Mouse (Mus musculus) olfactory bulb, adult 2 months (tissue): Measurements from ENCODE around the gene St7. TPM values are rescaled to one million over a fixed set of nuclear protein-coding genes. Genes with fewer than 3 reads are reported as not detected.

ENCODE experiments used
- H3K27ac ChIP-seq: fragments of 200-500 bp; 2 replicates; pipeline ENCODE4 v1.5.1; 2012; ENCODE audit warnings: low read depth, low read length; ENCODE audit not compliant: insufficient read depth
- H3K4me1 ChIP-seq: fragments of 200-500 bp; 2 replicates; pipeline ENCODE4 v1.6.1; 2012; ENCODE audit warnings: low read length; ENCODE audit not compliant: control insufficient read depth, insufficient read depth
- H3K4me3 ChIP-seq: fragments of 200-500 bp; 2 replicates; pipeline ENCODE4 v1.5.1; 2012; ENCODE audit warnings: mild to moderate bottlenecking, low read depth, low read length, moderate library complexity; ENCODE audit not compliant: insufficient read depth
- CTCF ChIP-seq: fragments of 200-500 bp; IDR thresholded peaks from 2 replicates; pipeline ENCODE4 v1.5.1; 2012; ENCODE audit warnings: low read depth, mild to moderate bottlenecking, low read length, moderate library complexity; ENCODE audit not compliant: insufficient read depth
- POLR2A ChIP-seq: fragments of 200-500 bp; IDR thresholded peaks from 2 replicates; pipeline ENCODE4 v1.6.1; 2012; ENCODE audit warnings: mild to moderate bottlenecking, low read depth, low read length, moderate library complexity; ENCODE audit not compliant: insufficient read depth
- WGBS: fragments of 180-500 bp; shearing (Covaris S2); methylation state at CpG from one replicate; pipeline ENCODE4 v1.1.7; 2018; 5-methylcytosine and 5-hydroxymethylcytosine counted together
- polyA plus RNA-seq: library from polyadenylated mRNA; stranded (reverse); fragments of >200 nt; gene quantifications from 2 replicates; pipeline ENCODE4 v1.2.4, GENCODE M21; 2012; ENCODE audit warnings: low replicate concordance; ENCODE audit not compliant: missing spikeins, insufficient read depth, insufficient read length

St7 gene
- polyA plus RNA-seq, 1 experiment = not detected

DNA sequence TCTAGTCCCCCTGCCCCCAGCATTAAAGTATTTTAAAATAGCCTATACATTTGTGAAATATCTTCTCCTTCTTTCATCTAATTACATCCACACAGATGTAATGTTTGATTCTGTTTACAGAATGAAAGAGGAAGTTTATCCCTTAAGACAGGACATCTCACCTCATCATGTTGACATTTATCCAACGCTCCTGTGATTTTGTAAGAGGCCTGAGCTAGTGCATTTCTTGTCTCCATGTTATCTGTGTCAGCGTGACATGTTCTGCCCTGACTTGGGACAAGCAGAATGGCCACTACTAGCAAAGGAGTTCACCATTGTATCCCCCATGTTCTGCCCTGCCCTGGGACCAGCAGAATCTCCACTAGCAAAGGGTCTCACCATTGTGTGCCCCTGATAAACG lies 270.7 kb downstream of the St7 start:
- WGBS = 81% methylated on average over 3 of the region's 3 CpGs
- TF ChIP-seq POLR2A = no peak
- TF ChIP-seq CTCF = no peak

DNA sequence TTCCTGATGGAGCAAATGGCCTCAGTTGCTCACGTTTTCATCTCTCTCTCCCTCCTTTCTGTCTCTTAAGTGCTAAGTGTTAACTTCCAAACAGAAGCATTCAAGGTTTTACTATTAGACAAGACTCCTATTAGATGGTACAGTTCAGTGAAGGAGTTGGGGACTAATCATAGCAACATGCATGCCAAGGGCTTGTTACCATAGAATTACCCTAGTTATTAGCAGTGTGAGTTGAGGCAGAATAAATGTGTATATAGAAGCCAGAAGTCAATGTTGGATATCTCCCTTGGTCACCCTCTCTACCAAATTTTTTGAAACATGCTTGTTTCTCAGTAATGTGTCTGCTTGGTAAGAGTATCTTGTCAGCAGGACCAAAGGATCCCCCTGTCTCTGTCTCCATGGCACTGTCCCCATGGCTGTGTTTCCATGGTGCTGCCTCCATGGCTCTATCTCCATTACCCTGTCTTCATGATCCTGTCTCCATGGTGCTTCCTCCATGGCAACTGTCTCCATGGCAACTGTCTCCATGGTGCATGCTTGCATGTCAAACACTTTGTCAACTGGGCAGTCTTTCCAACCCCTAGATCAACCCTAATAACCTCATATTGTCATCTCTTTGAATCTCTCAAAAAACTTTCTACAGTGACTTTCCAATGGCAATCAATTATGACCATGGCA lies 275.9 kb downstream of the St7 start:
- H3K27ac ChIP-seq = no peak overlapping the region
- no peak for TF ChIP-seq POLR2A
- TF ChIP-seq CTCF = no peak
- H3K4me1 ChIP-seq = no peaks in the 10 kb centered on the region
- WGBS = 31% methylated on average over 1 of the region's 1 CpGs
- H3K4me3 ChIP-seq = no peak overlapping the region

More for the DNA sequence above, 270.7 kb downstream of the St7 start:
- H3K27ac ChIP-seq = no peak overlapping the region
- no peaks in the 10 kb centered on the region for H3K4me1 ChIP-seq
- no peak overlapping the region for H3K4me3 ChIP-seq

DNA sequence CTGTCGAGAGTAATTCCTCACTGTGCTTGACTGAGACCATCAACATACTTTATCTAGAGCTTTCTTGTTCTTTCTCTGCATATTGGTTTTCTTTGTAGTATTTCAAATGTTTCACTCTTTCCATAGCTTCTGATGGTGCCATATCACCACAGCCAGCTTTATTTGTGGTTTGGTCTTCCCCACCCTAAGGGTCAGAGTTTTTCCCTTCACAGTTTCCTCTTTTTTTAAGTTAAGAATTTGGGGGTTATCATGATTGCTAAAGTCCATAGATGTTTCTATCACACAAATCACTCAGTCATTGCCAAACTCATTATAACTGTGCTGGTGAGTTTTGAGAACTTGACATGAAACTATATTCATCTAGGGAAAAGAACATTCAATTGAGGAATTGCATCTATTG lies 277.1 kb downstream of the St7 start:
- Histone ChIP-seq H3K4me1 (no peaks in the 10 kb centered on the region), H3K27ac (no peak overlapping the region), H3K4me3 (no peak overlapping the region)
- 85% methylated on average over 1 of the region's 1 CpGs for WGBS
- TF ChIP-seq CTCF (no peak), POLR2A (no peak)

DNA sequence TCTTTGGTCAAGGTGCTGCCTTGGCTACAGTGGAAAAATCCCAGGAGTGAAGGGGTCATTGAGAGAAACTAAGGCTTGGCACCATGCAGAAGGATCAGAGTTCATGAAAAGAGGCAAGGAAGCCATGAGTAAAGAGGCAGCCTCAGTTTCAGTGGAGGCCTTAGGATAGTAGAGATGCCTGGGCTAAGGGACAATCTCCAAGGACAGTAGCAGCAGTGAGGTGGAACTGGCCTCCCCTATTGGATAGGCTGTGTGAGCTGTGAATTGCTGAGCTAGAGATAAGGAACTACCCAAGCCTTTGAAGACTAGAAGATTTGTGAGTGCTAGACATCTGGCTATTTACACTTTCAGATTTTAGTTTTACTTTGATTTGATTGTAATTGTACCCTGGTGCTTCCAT lies 278.7 kb downstream of the St7 start:
- TF ChIP-seq POLR2A (no peak), CTCF (no peak)
- H3K4me1 ChIP-seq = no peaks in the 10 kb centered on the region
- H3K27ac ChIP-seq = no peak overlapping the region
- no peak overlapping the region for H3K4me3 ChIP-seq

DNA sequence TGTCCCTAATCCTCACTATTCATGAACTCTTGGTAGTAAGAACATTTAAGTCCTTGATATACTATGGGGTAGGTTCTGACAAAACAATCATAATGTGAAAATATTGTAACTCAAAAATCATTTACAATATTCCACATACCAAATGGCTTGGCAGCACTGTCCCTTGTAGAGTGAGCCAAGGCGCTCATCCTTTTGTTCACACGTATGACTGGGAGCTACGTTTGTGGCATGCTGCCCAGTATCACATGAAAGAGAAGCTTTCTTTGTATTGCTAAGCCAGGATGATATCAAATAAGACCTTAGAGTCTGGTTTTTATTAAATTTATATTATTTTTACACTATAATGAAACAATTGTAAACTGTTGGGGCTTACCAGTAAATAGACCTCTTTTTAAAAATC lies 281.7 kb downstream of the St7 start:
- no peaks in the 10 kb centered on the region for H3K4me1 ChIP-seq
- no peak overlapping the region for H3K27ac ChIP-seq
- no peak for TF ChIP-seq POLR2A
- TF ChIP-seq CTCF = no peak
- H3K4me3 ChIP-seq = no peak overlapping the region
- 48% methylated on average over 3 of the region's 3 CpGs for WGBS

DNA sequence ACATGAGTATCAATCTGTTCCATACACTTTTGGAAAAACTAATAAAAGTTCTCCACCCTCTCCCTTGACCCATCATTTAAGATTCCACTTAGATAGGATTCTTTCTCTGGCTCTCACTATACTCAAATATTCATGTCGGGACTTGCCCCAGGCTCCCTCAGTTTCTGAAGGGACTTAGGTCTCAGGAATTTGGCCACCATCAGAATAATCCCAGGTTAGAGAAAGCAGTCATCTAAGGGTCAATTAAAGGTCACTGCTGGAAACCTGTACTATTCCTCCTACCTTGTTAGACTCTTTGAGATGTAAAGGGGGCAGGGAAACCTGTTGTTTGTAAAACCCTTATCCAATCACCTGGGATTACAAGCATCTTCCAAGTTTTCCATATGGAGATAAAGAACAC lies 284.4 kb downstream of the St7 start:
- Histone ChIP-seq H3K27ac (no peak overlapping the region), H3K4me1 (no peaks in the 10 kb centered on the region), H3K4me3 (no peak overlapping the region)
- 53% methylated on average over 1 of the region's 1 CpGs for WGBS
- TF ChIP-seq CTCF (no peak), POLR2A (no peak)

DNA sequence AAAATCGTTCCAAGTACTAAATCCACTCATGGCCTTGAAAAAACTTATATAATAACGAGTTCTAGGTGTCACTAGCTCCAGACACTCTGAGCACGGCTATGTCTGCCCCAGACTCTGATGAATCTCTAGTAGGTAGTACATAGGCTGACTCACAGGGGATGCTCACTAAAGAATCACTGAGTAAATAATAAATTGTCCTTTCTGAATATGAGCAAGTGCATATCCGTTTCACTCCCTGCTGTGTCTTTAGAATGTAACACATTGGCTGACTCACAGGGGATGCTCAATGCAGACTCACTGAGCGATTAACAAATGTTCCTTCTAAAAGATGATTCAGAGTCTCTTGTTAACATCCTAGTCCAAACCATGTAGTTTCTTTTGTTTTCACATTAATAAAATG lies 285.6 kb downstream of the St7 start:
- no peak overlapping the region for H3K4me3 ChIP-seq
- WGBS = 35% methylated on average over 5 of the region's 5 CpGs

DNA sequence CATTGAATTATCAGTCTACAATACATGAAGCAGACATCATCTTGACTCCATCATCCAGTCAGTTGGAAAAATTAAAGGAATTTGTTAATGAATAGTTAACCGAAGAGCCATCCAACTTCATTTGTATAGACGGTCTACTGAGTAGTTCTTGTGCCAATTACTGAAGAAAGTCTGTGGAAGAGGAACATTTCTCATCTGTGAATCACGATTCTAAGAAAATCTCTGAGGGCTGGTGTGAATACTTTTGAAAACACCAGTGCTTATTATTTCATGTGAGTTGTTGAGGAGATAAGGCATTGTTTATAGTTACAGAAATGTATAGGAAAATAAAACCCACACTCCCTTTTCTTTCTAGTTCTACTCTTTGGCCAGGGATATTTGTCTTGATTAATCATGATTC lies 286.1 kb downstream of the St7 start:
- no peak for TF ChIP-seq POLR2A
- TF ChIP-seq CTCF = no peak
- H3K4me1 ChIP-seq = no peaks in the 10 kb centered on the region
- H3K4me3 ChIP-seq = no peak overlapping the region
- no peak overlapping the region for H3K27ac ChIP-seq
- WGBS = 45% methylated on average over 3 of the region's 3 CpGs

More for the DNA sequence above, 285.6 kb downstream of the St7 start:
- H3K27ac ChIP-seq = no peak overlapping the region
- no peaks in the 10 kb centered on the region for H3K4me1 ChIP-seq
- TF ChIP-seq POLR2A (no peak), CTCF (no peak)

DNA sequence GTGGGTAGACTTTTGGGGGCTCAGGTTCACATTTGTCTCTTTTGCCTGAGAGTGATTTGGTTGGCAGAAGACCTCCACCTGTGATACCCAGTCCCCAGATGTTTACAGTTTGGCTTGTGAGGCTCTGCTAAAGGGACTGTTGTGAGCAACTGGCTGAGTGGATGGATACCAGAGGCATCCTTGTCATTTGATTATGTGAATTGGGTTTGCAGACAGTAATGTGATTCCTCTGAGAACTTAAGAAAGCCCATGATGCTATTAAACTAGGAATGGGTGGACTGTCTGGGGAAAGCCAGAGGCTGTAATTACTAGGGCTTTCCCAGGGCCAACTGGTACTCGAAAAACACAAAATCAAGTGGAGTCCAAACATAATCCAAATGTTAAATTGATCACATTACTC lies 286.6 kb downstream of the St7 start:
- WGBS = 43% methylated on average over 1 of the region's 1 CpGs
- H3K27ac ChIP-seq = no peak overlapping the region
- TF ChIP-seq CTCF (no peak), POLR2A (no peak)
- H3K4me1 ChIP-seq = no peaks in the 10 kb centered on the region
- no peak overlapping the region for H3K4me3 ChIP-seq

DNA sequence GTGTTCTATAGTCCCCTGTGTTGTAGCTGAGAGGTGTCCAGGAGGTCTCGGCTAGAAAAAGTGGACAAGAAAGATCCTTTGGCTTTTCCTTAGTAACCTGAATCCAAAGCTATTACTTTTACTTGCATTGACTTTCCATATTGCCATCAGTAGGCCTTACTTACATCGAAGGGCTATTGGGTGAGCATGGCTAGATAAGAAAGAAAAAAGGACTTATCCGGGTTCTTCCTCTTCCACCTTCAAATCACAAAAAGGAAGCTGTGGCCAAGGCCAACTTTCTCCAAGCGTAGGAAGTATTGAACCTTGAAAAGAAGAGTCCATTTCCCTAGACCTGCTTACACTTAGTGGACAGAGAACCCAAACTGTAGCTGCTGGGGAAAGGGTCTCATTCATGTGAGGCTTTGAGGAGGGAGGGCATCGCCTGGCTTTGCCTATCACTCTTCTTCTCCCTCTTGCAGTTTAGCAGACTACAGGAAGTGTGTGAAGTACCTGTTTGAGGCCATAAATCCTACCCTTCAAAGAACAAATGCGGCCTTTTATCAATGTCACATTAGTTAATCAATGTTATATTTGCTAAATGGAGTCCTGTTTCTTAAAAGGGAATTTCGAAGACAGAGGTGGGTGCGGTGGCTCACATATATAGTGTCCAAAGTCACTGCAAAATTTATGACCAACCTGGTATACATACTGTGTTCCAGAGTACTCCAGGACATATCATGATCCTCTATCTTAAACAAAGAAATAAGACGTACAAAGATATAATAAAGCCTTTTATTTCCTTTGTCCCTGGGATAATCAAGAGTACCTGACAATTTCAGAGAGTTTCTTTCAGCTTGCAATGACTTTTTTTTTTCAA lies 297.7 kb downstream of the St7 start:
- TF ChIP-seq POLR2A (no peak), CTCF (no peak)
- no peaks in the 10 kb centered on the region for H3K4me1 ChIP-seq
- H3K4me3 ChIP-seq = no peak overlapping the region
- WGBS = 96% methylated on average over 9 of the region's 9 CpGs
- H3K27ac ChIP-seq = no peak overlapping the region
